Mouse (Mus musculus): ENCODE measurements around the gene Atf6. TPM values are rescaled to one million over a fixed set of nuclear protein-coding genes. Genes with fewer than 3 reads are reported as not detected.

Atf6 gene
- total and polyA plus RNA-seq, 3 experiments = 33.8 to 47.0 (median 35.3) TPM

- Histone ChIP-seq H3K27ac (ENCODE audit: insufficient read depth, low read depth) (no peak overlapping the region), H3K27me3 (replicated peaks) (no peaks in the 10 kb centered on the region), H3K79me2 (replicated peaks; ENCODE audit: control insufficient read depth, extremely low read depth, insufficient read depth, poor library complexity, severe bottlenecking) (no peaks in the 10 kb centered on the region), H3K4me1 (ENCODE audit: control insufficient read depth in 1 of 2, insufficient read depth in 2 of 2) (peaks cover 0 to 7% of the 10 kb centered on the region in 2 experiments; a peak in 1 of 4 replicates), H3K9me3 (replicated peaks; ENCODE audit: low read length) (no peaks in the 10 kb centered on the region), H3K4me2 (ENCODE audit: insufficient read depth, low read depth, poor library complexity, severe bottlenecking) (no peak overlapping the region), H3K36me3 (replicated peaks in 1 of 2; ENCODE audit: control insufficient read depth in 1 of 2, insufficient read depth in 1 of 2, low read length in 1 of 2) (no peaks in the 10 kb centered on the region), H3K9ac (ENCODE audit: insufficient read depth, low read depth) (no peak overlapping the region), H3K4me3 (replicated peaks in 1 of 3; ENCODE audit: low read depth in 2 of 3, low read length in 2 of 3, poor library complexity in 1 of 3) (no peak overlapping the region)
- no peak for DNase-seq (ENCODE audit: extremely low read depth)
- in situ Hi-C loops (cut with MboI; ENCODE audit: low pct_ligation_motif_present, low pct_unique_long_range_greater_than_20kb, low sequenced_read_pairs) = no loop called here
- no peak for TF ChIP-seq CHD2 (IDR thresholded peaks at IDR 0.05; ENCODE audit: low read length)
- no peak for TF ChIP-seq POLR2A (IDR thresholded peaks at IDR 0.05; ENCODE audit: low read depth, low read length)
- no peak for TF ChIP-seq HCFC1 (IDR thresholded peaks at IDR 0.05; ENCODE audit: low read depth, low read length)
- no peak for TF ChIP-seq TBP (conservative IDR thresholded peaks at IDR 0.05; ENCODE audit: low read depth, low read length)
- TF ChIP-seq CHD1 (IDR thresholded peaks at IDR 0.05; ENCODE audit: low read depth, low read length) = no peak
- no peak for TF ChIP-seq ZMIZ1 (IDR thresholded peaks at IDR 0.05; ENCODE audit: low read depth, low read length)
- TF ChIP-seq RCOR1 (conservative IDR thresholded peaks at IDR 0.05; ENCODE audit: low read depth, low read length) = no peak
- no peak for TF ChIP-seq ZNF384 (IDR thresholded peaks at IDR 0.05; ENCODE audit: low read depth, low read length)
- no peak for TF ChIP-seq ZC3H11A (IDR thresholded peaks at IDR 0.05; ENCODE audit: low read depth, low read length)
- no peak for TF ChIP-seq RAD21 (IDR thresholded peaks at IDR 0.05; ENCODE audit: low read depth, low read length)
- TF ChIP-seq EP300 (IDR thresholded peaks at IDR 0.05; ENCODE audit: low read length) = no peak
- no peak for TF ChIP-seq TCF12 (IDR thresholded peaks at IDR 0.05; ENCODE audit: low read depth, low read length)
- TF ChIP-seq ZKSCAN1 (IDR thresholded peaks at IDR 0.05; ENCODE audit: borderline replicate concordance, low read depth, low read length) = no peak
- TF ChIP-seq GABPA (IDR thresholded peaks at IDR 0.05; ENCODE audit: insufficient replicate concordance, low read depth, low read length) = no peak
- no peak for TF ChIP-seq JUND (conservative IDR thresholded peaks at IDR 0.05; ENCODE audit: low read depth, low read length)
- TF ChIP-seq MXI1 (IDR thresholded peaks at IDR 0.05; ENCODE audit: low read depth, low read length) = no peak
- dilution Hi-C loops (cut with MboI; ENCODE audit: extremely low pct_ligation_motif_present, extremely low pct_unique_long_range_greater_than_20kb, low sequenced_read_pairs) = no loop called here
These were observed 202.4 kb downstream of the Atf6 start for GRCm38 (mm10) chr1:170665200-170665599.

GRCm38 (mm10) chr1:170664620-170665185 is 202.9 kb downstream of the Atf6 start:
- Histone ChIP-seq H3K4me2 (ENCODE audit: insufficient read depth, low read depth, poor library complexity, severe bottlenecking) (no peak overlapping the region), H3K9ac (ENCODE audit: insufficient read depth, low read depth) (no peak overlapping the region), H3K27me3 (replicated peaks) (no peaks in the 10 kb centered on the region), H3K36me3 (replicated peaks in 1 of 2; ENCODE audit: control insufficient read depth in 1 of 2, insufficient read depth in 1 of 2, low read length in 1 of 2) (no peaks in the 10 kb centered on the region), H3K79me2 (replicated peaks; ENCODE audit: control insufficient read depth, extremely low read depth, insufficient read depth, poor library complexity, severe bottlenecking) (no peaks in the 10 kb centered on the region), H3K9me3 (replicated peaks; ENCODE audit: low read length) (no peaks in the 10 kb centered on the region), H3K27ac (ENCODE audit: insufficient read depth, low read depth) (no peak overlapping the region), H3K4me3 (replicated peaks in 1 of 3; ENCODE audit: low read depth in 2 of 3, low read length in 2 of 3, poor library complexity in 1 of 3) (no peak overlapping the region), H3K4me1 (ENCODE audit: control insufficient read depth in 1 of 2, insufficient read depth in 2 of 2) (peaks cover 0 to 7% of the 10 kb centered on the region in 2 experiments; a peak in 1 of 4 replicates)
- dilution Hi-C loops (cut with MboI; ENCODE audit: extremely low pct_ligation_motif_present, extremely low pct_unique_long_range_greater_than_20kb, low sequenced_read_pairs) = no loop called here
- TF ChIP-seq USF2 (conservative IDR thresholded peaks at IDR 0.05; ENCODE audit: low read depth, low read length) = no peak
- no peak for TF ChIP-seq USF1 (IDR thresholded peaks at IDR 0.05; ENCODE audit: low read depth, low read length)
- TF ChIP-seq POLR2A (IDR thresholded peaks at IDR 0.05; ENCODE audit: low read depth, low read length) = no peak
- no peak for TF ChIP-seq SMC3 (IDR thresholded peaks at IDR 0.05; ENCODE audit: low read depth, low read length)
- TF ChIP-seq CHD2 (IDR thresholded peaks at IDR 0.05; ENCODE audit: low read length) = no peak
- TF ChIP-seq RAD21 (IDR thresholded peaks at IDR 0.05; ENCODE audit: low read depth, low read length) = no peak
- no peak for TF ChIP-seq ZNF384 (IDR thresholded peaks at IDR 0.05; ENCODE audit: low read depth, low read length)
- no peak for TF ChIP-seq PAX5 (IDR thresholded peaks at IDR 0.05; ENCODE audit: low read length)
- TF ChIP-seq CTCF (conservative IDR thresholded peaks at IDR 0.05 in 1 of 2, IDR thresholded peaks at IDR 0.05 in 1 of 2; ENCODE audit: low read depth in 2 of 2, low read length in 2 of 2) = no peak
- TF ChIP-seq MAFK (IDR thresholded peaks at IDR 0.05; ENCODE audit: insufficient replicate concordance, low read length) = no peak
- no peak for TF ChIP-seq MEF2A (IDR thresholded peaks at IDR 0.05; ENCODE audit: borderline replicate concordance, low read depth, low read length)
- DNase-seq (ENCODE audit: extremely low read depth) = no peak
- in situ Hi-C loops (cut with MboI; ENCODE audit: low pct_ligation_motif_present, low pct_unique_long_range_greater_than_20kb, low sequenced_read_pairs) = no loop called here
